Mouse (Mus musculus) spleen, adult 2 months (tissue): ENCODE results near the gene Smg7.

ENCODE experiments used
- CTCF ChIP-seq: fragments of 200-500 bp; IDR thresholded peaks from 2 replicates; pipeline ENCODE4 v1.5.1; 2011; ENCODE audit warnings: mild to moderate bottlenecking, inconsistent platforms; ENCODE audit not compliant: insufficient read depth, insufficient read length, insufficient replicate concordance; ENCODE audit errors: extremely low read depth
- POLR2A ChIP-seq: fragments of 200-500 bp; IDR thresholded peaks from 2 replicates; pipeline ENCODE4 v1.6.1; 2011; ENCODE audit warnings: low read depth, low read length, inconsistent platforms

DNA sequence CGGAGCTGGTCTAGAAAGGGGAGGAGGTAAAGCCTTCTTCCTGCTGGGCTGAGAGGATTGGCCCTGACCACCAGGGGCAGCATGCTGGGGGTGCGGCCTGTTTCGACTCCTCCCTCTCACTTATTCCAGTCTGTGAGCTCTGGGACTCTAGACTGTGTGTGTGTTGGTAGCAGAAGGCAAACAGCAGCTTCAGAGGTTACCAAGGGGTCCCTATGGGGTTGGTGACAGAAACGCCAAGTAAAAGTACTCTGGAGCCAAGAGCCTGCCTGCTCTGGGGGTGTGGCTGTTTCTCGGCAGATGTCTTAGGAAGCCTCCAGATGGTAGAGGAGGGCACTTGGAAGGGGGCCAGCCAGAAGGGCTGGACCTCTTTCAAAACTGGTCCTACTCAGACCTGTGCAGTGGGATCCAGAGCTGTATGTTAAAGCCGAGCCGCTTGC, 87.2 kb downstream of the Smg7 start:
- TF ChIP-seq CTCF = no peak
- no peak for TF ChIP-seq POLR2A
